Mouse (Mus musculus): ENCODE measurements at regions not wholly inside any gene's neighbourhood (a gene's known extent, or its start where the extent isn't known, plus 50 kb on each side); places are given as distances from the start of the nearest gene placed in this dataset.

GRCm38 (mm10) chr10:30946601-30947000 is 104.0 kb upstream of the Hey2 start:
- peak; percentile 2 for DNase-seq (ENCODE audit: low read depth, low spot score)

- DNase-seq (ENCODE audit: low read depth, low spot score), result no peak
These were observed 75.9 kb upstream of the Hey2 start for GRCm38 (mm10) chr10:30918322-30918988.

GRCm38 (mm10) chr10:30893771-30894170 is 51.2 kb upstream of the Hey2 start:
- no peak for DNase-seq (ENCODE audit: low read depth, low spot score)
